Mouse (Mus musculus) neural tube, embryonic 15.5 days (tissue): Measurements from ENCODE around the gene Tead3. TPM values are rescaled to one million over a fixed set of nuclear protein-coding genes. Genes with fewer than 3 reads are reported as not detected.

ENCODE experiments used
- ATAC-seq: fragments of 200-750 bp; cut with Nextera tagmentation; 2 replicates; pipeline ENCODE4 v1.8.0; 2017; ENCODE audit warnings: mild to moderate bottlenecking, moderate TSS enrichment, moderate library complexity; ENCODE audit not compliant: low FRiP score
- H3K27ac ChIP-seq: fragments of 300-500 bp; sonication (generic); replicated peaks from 2 replicates; pipeline ENCODE4 v1.5.1; 2015; ENCODE audit warnings: mild to moderate bottlenecking, inconsistent platforms
- H3K27me3 ChIP-seq: fragments of 300-500 bp; sonication (generic); replicated peaks from 2 replicates; pipeline ENCODE4 v1.6.1; 2015; ENCODE audit warnings: inconsistent platforms
- H3K36me3 ChIP-seq: fragments of 300-500 bp; sonication (generic); 2 replicates; pipeline ENCODE4 v1.6.1; 2015; ENCODE audit warnings: inconsistent platforms
- H3K4me1 ChIP-seq: fragments of 300-500 bp; sonication (generic); 2 replicates; pipeline ENCODE4 v1.6.1; 2015; ENCODE audit warnings: inconsistent platforms
- H3K4me2 ChIP-seq: fragments of 300-500 bp; sonication (generic); 2 replicates; pipeline ENCODE4 v1.6.1; 2015; ENCODE audit warnings: inconsistent platforms, mild to moderate bottlenecking, moderate library complexity
- H3K4me3 ChIP-seq: fragments of 300-500 bp; sonication (generic); replicated peaks from 2 replicates; pipeline ENCODE4 v1.5.1; 2015; ENCODE audit warnings: mild to moderate bottlenecking, inconsistent platforms
- H3K9ac ChIP-seq: fragments of 300-500 bp; sonication (generic); replicated peaks from 2 replicates; pipeline ENCODE4 v1.6.1; 2015; ENCODE audit warnings: mild to moderate bottlenecking, inconsistent platforms
- H3K9me3 ChIP-seq: fragments of 300-500 bp; sonication (generic); replicated peaks from 2 replicates; pipeline ENCODE4 v1.6.1; 2016; ENCODE audit warnings: inconsistent platforms
- WGBS: fragments of 180-500 bp; shearing (Covaris S2); methylation state at CpG from one replicate; pipeline ENCODE4 v1.1.7; 2015; ENCODE audit warnings: mixed read lengths; 5-methylcytosine and 5-hydroxymethylcytosine counted together
- polyA plus RNA-seq: library from polyadenylated mRNA; unstranded; fragments of >200 nt; fragmentation: Nextera tagmentation; extraction: Ambion mirVana; gene quantifications from 2 replicates; pipeline ENCODE4 v1.2.1, GENCODE M21; 2015

Gene Tead3
- polyA plus RNA-seq, 1 experiment from 2014 or later, result 1.5 TPM

DNA sequence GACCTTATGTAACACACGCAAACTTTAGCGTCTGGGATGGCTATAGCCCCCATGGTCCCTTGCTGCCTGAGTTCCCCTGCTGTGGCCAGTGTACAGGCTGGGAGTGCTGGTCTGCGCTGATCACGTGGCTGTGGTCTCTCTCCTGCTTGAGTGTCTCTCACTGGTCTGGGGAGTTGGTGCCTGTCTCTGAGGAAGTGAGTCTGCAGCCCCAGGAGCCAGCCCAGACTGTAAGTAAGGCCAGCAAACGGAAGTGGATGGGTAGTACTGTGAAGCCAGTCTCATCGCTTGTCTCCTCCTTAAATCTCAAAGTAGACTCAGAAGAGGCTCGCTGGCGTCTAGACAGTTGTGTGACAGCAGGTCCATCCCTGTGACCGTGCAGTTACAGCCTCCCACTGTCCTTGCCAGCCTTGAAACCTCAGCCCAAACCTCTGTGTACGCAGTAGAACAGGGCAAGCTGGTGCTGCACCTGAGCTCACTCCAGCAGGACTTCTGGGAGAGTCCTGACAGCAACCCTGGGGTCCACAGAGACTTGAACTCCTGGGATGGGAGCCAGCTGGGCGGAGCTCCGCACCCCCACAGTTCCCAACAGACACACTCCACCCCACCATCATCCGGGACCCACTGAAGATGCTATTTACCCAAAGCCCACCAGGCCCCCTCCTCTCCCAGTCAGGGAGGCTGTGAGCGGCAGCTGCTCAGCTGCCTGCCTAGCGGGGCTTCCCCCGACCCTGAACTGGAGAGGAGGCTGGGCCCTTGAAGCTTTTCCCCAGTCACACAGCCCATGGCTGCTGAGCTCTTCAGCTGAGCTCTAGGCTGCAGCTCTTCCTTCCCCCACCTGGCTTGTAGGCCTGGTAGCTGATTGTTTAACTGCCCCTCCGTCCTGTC, 55.9 kb downstream of the Tead3 start:
- WGBS, result 57% methylated on average over 17 of the region's 17 CpGs
- Histone ChIP-seq H3K4me1 (peaks cover 24% of the 10 kb centered on the region), H3K4me3 (no peak overlapping the region), H3K4me2 (no peak overlapping the region), H3K9me3 (no peaks in the 10 kb centered on the region), H3K27ac (peak overlapping the region; percentile 52), H3K9ac (peak overlapping the region; percentile 11; the same call in 1 of the 2 replicates), H3K27me3 (no peaks in the 10 kb centered on the region), H3K36me3 (peaks cover 3% of the 10 kb centered on the region; the same call in 1 of the 2 replicates)
- no peak for ATAC-seq

DNA sequence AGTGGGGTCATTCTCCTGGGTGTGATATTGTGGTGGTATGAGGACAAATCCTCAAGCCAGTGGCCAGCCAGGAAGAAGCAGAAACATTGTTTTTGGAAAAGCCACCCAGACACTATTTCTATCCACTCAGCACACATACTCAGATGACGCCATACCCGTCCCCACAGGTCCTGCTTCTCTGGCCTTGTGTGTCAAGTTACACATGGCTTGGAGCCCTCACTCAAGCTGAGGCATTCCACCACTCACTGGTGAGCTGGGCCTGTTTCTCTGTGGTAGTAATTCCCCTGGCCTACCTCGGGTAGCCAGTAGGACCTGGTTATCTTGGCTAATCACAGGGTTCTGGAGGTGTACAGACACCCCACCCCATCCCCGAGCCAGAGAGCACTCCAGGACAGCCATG, 56.9 kb downstream of the Tead3 start:
- Histone ChIP-seq H3K9me3 (no peaks in the 10 kb centered on the region), H3K27me3 (no peaks in the 10 kb centered on the region), H3K4me2 (no peak overlapping the region), H3K27ac (no peak overlapping the region), H3K4me1 (peaks cover 19% of the 10 kb centered on the region), H3K36me3 (peaks cover 3% of the 10 kb centered on the region; the same call in 1 of the 2 replicates), H3K9ac (no peak overlapping the region), H3K4me3 (no peak overlapping the region)
- WGBS, result 77% methylated on average over 4 of the region's 4 CpGs
- ATAC-seq, result no peak

DNA sequence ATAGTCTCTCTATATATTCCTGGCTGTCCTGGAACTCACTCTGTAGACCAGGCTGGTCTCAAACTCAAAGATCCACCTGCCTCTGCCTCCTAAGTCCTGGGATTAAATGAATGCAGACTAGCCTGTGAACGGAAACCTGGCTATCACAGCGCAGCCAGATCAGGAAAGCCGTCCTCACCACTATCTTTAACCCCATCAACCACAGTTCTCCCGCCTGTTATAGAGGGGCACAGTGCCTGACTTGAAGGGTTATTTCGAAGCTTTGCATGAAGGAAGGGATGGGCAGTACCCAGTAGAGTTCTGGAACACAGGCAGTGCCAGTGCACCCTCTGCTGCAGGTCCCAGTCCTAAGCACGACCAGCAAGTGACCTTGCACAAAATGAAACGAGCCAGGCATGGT, 59.3 kb downstream of the Tead3 start:
- Histone ChIP-seq H3K27me3 (no peaks in the 10 kb centered on the region), H3K9me3 (no peaks in the 10 kb centered on the region), H3K4me1 (peaks cover 24% of the 10 kb centered on the region), H3K36me3 (no peaks in the 10 kb centered on the region), H3K27ac (no peak overlapping the region), H3K4me3 (no peak overlapping the region), H3K9ac (no peak overlapping the region), H3K4me2 (no peak overlapping the region)
- no peak for ATAC-seq
- 93% methylated on average over 7 of the region's 7 CpGs for WGBS

DNA sequence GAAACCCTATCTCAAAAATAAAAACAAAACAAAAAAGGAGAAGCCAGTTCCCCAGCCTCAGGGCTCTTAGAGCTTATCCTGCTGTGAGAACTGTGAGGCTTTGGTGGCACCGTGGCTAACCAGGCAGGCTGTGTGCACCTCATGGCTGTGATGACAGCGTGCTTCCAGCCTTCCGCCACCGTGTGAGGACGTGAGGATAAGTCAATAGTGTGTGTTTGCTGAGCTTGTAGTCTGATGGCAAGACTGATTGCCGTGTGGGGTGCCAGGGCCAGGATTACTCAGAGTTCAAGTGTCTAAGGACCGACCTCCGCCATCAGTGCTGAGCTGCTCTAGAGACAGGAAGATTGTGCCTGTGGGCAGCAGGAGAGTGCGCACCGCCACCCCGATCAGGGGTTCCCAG, 59.9 kb downstream of the Tead3 start:
- no peak for ATAC-seq
- no peak overlapping the region for H3K27ac ChIP-seq
- no peak overlapping the region for H3K4me3 ChIP-seq
- peaks cover 31% of the 10 kb centered on the region for H3K4me1 ChIP-seq
- no peaks in the 10 kb centered on the region for H3K9me3 ChIP-seq
- WGBS, result 83% methylated on average over 11 of the region's 11 CpGs
- no peaks in the 10 kb centered on the region for H3K27me3 ChIP-seq
- no peak overlapping the region for H3K4me2 ChIP-seq
- no peak overlapping the region for H3K9ac ChIP-seq
- no peaks in the 10 kb centered on the region for H3K36me3 ChIP-seq

DNA sequence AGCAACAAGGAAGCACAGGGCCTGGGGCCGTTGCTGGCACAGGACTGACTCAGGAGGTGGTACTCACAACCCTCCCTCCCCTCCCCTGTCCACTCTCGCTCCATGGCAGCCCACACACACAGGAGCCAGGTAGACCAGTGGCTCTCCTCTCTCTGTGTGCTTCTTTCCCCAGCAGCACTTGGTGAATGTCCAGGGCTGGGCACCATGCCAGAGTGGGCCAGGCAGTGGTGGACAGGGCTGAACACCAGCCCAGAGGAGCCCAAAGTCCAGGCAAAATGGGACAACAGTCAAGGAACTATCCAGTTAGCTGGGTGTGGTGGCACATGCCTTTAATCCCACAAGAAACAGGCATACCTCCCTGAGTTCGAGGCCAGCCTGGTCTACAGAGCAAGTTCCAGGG, 60.4 kb downstream of the Tead3 start:
- H3K4me2 ChIP-seq, result no peak overlapping the region
- H3K9me3 ChIP-seq, result no peaks in the 10 kb centered on the region
- WGBS, result 67% methylated on average over 3 of the region's 3 CpGs
- H3K36me3 ChIP-seq, result no peaks in the 10 kb centered on the region
- no peak overlapping the region for H3K9ac ChIP-seq
- no peak for ATAC-seq
- peaks cover 34% of the 10 kb centered on the region for H3K4me1 ChIP-seq
- no peak overlapping the region for H3K27ac ChIP-seq
- H3K27me3 ChIP-seq, result no peaks in the 10 kb centered on the region
- H3K4me3 ChIP-seq, result no peak overlapping the region

DNA sequence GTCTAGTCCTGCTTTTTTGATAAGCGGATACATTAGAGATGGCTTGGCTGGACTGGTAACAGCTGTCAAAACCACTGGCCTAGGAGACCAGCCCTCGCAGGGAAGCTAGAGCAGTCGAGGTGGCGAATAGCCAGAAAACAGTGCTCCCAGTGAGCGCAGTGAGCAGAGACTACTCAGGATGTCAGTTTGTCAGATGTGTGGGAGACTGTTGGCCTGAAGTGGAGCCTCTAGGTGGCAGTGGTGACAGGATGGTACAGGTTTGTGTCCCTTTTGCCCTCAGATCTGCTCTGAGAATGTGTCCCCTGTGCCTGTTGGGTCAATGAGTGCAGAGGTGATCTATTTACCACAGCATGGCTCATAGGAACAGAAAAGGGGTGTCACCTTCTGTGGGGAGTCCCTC, 62.6 kb downstream of the Tead3 start:
- Histone ChIP-seq H3K9ac (no peak overlapping the region), H3K9me3 (no peaks in the 10 kb centered on the region), H3K4me1 (peaks cover 26% of the 10 kb centered on the region), H3K36me3 (no peaks in the 10 kb centered on the region), H3K27me3 (no peaks in the 10 kb centered on the region), H3K27ac (no peak overlapping the region), H3K4me3 (no peak overlapping the region), H3K4me2 (no peak overlapping the region)
- ATAC-seq, result no peak
- WGBS, result 51% methylated on average over 5 of the region's 5 CpGs

DNA sequence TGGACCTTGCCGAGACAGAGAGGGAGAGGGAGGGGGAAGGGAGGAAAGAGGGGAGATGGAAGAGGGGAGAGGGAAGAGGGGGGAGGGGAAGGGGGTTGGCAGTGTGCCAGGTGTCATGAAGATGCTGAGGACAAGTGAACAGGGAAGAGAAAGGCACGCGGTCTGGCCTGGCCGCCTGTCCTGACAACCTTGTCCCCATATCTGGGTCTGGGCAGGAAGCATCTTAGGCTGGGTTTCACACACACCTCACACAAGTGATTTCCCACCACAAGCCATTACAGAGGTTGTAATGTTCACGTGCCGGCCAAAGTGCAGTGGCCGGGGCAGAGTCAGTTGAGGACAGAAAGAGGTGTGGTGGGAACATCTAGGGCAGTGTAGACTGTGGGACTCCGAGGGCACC, 63.0 kb downstream of the Tead3 start:
- H3K9ac ChIP-seq, result no peak overlapping the region
- H3K27ac ChIP-seq, result no peak overlapping the region
- no peaks in the 10 kb centered on the region for H3K9me3 ChIP-seq
- no peak overlapping the region for H3K4me2 ChIP-seq
- ATAC-seq, result no peak
- no peaks in the 10 kb centered on the region for H3K27me3 ChIP-seq
- 51% methylated on average over 8 of the region's 8 CpGs for WGBS
- no peak overlapping the region for H3K4me3 ChIP-seq
- no peaks in the 10 kb centered on the region for H3K36me3 ChIP-seq
- peaks cover 26% of the 10 kb centered on the region for H3K4me1 ChIP-seq

DNA sequence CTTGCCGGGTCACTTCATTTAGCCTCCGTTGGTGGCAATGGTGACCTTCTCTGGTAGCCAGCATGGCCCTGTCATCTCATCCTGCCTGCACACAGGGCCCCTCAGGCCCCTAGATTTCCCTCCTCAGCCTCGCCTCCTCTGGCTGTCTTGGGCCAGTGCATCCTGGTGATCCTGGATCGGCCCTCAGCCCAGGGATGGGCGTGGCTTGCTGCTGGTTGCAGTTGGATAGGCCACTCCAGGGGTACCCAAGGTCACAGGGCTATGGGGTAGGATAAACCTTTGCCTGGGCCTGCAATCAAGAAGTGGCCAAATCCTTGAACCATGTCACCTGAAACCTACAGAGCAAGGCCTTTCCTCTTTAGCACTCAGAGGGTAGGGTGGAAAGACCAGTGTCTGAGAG, 63.7 kb downstream of the Tead3 start:
- Histone ChIP-seq H3K4me3 (no peak overlapping the region), H3K9me3 (no peaks in the 10 kb centered on the region), H3K27me3 (no peaks in the 10 kb centered on the region), H3K36me3 (no peaks in the 10 kb centered on the region), H3K9ac (no peak overlapping the region), H3K27ac (no peak overlapping the region), H3K4me2 (no peak overlapping the region), H3K4me1 (peaks cover 26% of the 10 kb centered on the region)
- ATAC-seq, result no peak
- WGBS, result 52% methylated on average over 5 of the region's 5 CpGs

DNA sequence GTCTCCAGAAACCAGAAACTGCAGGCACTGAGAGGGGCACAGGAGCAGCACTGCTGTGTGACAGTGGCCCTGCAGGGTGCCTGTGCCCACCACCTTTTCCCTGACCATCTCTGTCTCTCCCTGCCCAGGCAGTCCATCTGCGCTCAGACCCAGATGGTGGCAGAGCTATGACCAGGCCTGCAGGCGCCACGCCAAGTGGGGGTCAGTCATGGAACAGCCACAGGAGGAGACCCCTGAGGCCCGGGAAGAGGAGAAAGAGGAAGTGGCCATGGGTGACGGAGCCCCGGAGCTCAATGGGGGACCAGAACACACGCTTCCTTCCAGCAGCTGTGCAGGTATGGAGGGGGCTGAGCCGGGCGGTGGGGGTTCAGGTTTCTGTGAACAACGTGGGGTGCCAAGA, 64.5 kb downstream of the Tead3 start:
- Histone ChIP-seq H3K4me2 (no peak overlapping the region), H3K27ac (no peak overlapping the region), H3K36me3 (no peaks in the 10 kb centered on the region), H3K27me3 (no peaks in the 10 kb centered on the region), H3K4me3 (no peak overlapping the region), H3K9ac (no peak overlapping the region), H3K4me1 (peaks cover 31% of the 10 kb centered on the region), H3K9me3 (no peaks in the 10 kb centered on the region)
- 84% methylated on average over 10 of the region's 10 CpGs for WGBS
- ATAC-seq, result no peak

DNA sequence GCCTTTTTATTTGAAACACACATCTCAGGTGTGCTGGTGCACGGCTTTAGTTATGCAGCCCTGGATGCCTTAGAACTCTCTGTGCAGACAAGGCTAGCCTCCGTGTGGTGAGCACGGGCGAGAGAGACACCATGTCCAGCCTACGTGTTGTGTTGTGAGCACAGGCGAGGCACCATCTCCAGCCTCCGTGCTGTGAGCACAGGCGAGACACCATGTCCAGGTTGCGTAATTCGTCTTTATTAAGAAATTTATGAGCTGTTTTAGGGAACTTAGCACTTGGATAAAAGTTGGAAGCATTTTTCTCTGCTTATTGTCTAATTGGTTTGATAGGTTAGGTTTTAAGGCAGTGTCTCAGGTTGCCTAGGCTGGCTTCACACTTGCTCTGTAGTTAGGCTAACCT, 67.4 kb downstream of the Tead3 start:
- H3K27ac ChIP-seq, result no peak overlapping the region
- WGBS, result 89% methylated on average over 10 of the region's 10 CpGs
- no peak overlapping the region for H3K9ac ChIP-seq
- H3K36me3 ChIP-seq, result no peaks in the 10 kb centered on the region
- H3K27me3 ChIP-seq, result no peaks in the 10 kb centered on the region
- no peak for ATAC-seq
- H3K4me2 ChIP-seq, result no peak overlapping the region
- H3K4me1 ChIP-seq, result peaks cover 48% of the 10 kb centered on the region
- no peak overlapping the region for H3K4me3 ChIP-seq
- H3K9me3 ChIP-seq, result no peaks in the 10 kb centered on the region

DNA sequence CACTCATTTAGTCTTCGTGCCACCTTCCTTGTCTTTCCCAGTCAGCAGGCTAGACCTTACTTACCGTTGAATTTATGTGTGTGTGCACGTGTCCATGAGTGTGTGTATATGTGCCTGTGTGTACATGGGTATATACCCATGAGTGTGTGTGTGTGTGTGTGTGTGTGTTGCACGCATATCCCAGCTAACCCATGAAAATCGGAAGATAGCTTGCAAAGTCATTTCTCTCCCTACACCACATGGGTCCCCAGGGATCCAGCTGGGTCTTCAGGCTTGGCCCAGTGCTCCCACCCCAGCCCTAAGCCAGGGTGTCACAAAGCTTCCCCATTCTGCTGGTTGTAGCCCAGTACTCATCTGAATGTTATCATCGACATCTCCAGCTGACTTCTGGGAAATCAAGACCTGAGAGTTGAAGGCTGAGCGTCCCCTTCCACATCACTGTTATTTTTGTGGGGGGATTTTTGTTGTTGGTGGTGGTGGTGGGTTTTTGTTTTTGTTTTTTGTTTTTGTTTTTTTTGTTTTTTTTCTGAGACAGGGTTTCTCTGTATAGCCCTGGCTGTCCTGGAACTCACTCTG, 68.7 kb downstream of the Tead3 start:
- Histone ChIP-seq H3K4me2 (no peak overlapping the region), H3K9me3 (no peaks in the 10 kb centered on the region), H3K9ac (no peak overlapping the region), H3K27me3 (no peaks in the 10 kb centered on the region), H3K4me1 (peaks cover 54% of the 10 kb centered on the region), H3K4me3 (no peak overlapping the region), H3K36me3 (no peaks in the 10 kb centered on the region), H3K27ac (no peak overlapping the region)
- 88% methylated on average over 7 of the region's 7 CpGs for WGBS
- no peak for ATAC-seq
